8 mouse cellular contexts compared by ENCODE assay signal in genomic region chr3:97680631-97681320, GRCm38 (mm10). TPM values are rescaled to one million over a fixed set of nuclear protein-coding genes. Genes with fewer than 3 reads are reported as not detected.
DNase-seq lines count a peak whose midpoint lies in the region; ATAC-seq and TF ChIP-seq lines count a peak whose summit lies in the region.

No protein-coding gene starts in this region.

- no peak for TF ChIP-seq POLR2A in olfactory bulb, adult 2 months (IDR thresholded peaks at IDR 0.05; ENCODE audit: insufficient read depth, low read depth, low read length)

- no peaks in the 10 kb centered on the region for H3K27me3 ChIP-seq in lung, embryonic 16.5 days (ENCODE audit: control insufficient read depth, insufficient read depth, low read depth, low read length)

- H3K4me1 ChIP-seq in lung, embryonic 16.5 days (replicated peaks; ENCODE audit: control insufficient read depth, insufficient read depth, low read length) = peaks cover 13% of the 10 kb centered on the region
- peaks cover 12% of the 10 kb centered on the region; the same call in 1 of the 2 replicates for H3K4me1 ChIP-seq in olfactory bulb, adult 2 months (ENCODE audit: control insufficient read depth, insufficient read depth, low read length)

- peak; percentile 79 for DNase-seq in MN1 (ENCODE audit: low spot score)
- peak; percentile 78 for DNase-seq in cerebellum, adult 9-10 months
- DNase-seq in layer of hippocampus, adult 9-10 months (ENCODE audit: low spot score) = peak; percentile 75
- peak; percentile 86 for DNase-seq in thymus, postnatal 0 days (ENCODE audit: low spot score)

- H3K4me2 ChIP-seq in lung, embryonic 16.5 days (ENCODE audit: low read depth, low read length) = peak overlapping the region; percentile 77

- H3K9ac ChIP-seq in lung, embryonic 16.5 days (ENCODE audit: low read length) = peak overlapping the region; percentile 58

- 3% methylated on average over 28 of the region's 28 CpGs for WGBS in lung, embryonic 16.5 days
- 8% methylated on average over 28 of the region's 28 CpGs for WGBS in olfactory bulb, adult 2 months

- H3K4me3 ChIP-seq in lung, embryonic 16.5 days (ENCODE audit: low read length) = peak overlapping the region; percentile 50
- H3K4me3 ChIP-seq in olfactory bulb, adult 2 months (ENCODE audit: insufficient read depth, low read depth, low read length) = peak overlapping the region; percentile 28

- ATAC-seq in frontal cortex, adult (ENCODE audit: low TSS enrichment) = peak; percentile 63
- ATAC-seq in hematopoietic stem cell, adult 5-6 weeks (replicated peaks in 1 of 2; ENCODE audit: insufficient read depth in 1 of 2, low FRiP score in 2 of 2, low TSS enrichment in 1 of 2, low read depth in 1 of 2, poor library complexity in 2 of 2, severe bottlenecking in 2 of 2) = peak; percentile 75 to 80
- ATAC-seq in lung, embryonic 16.5 days (ENCODE audit: low read depth) = peak; percentile 77

- no peaks in the 10 kb centered on the region for H3K36me3 ChIP-seq in lung, embryonic 16.5 days (ENCODE audit: control insufficient read depth, insufficient read depth, low read length)

- peak; percentile 78 for TF ChIP-seq CTCF in olfactory bulb, adult 2 months (IDR thresholded peaks at IDR 0.05; ENCODE audit: insufficient read depth, low read depth, low read length)

- no peak overlapping the region for H3K27ac ChIP-seq in lung, embryonic 16.5 days (ENCODE audit: low read length)
- H3K27ac ChIP-seq in olfactory bulb, adult 2 months (ENCODE audit: insufficient read depth, low read depth, low read length) = no peak overlapping the region

- H3K9me3 ChIP-seq in lung, embryonic 16.5 days (ENCODE audit: control insufficient read depth, low read length) = no peaks in the 10 kb centered on the region

RNA-seq across cellular contexts. Expression of gene Gm17651, which starts 6.3 kb away (rescaled TPM):
- not detected in 2 replicates for total RNA-seq in hematopoietic stem cell, adult 5-6 weeks (2017)
- not detected in 2 replicates for polyA plus RNA-seq in lung, embryonic 16.5 days (2015; fragmentation: Nextera tagmentation; extraction: Ambion mirVana)
- polyA plus RNA-seq in olfactory bulb, adult 2 months (2012; ENCODE audit: insufficient read depth, insufficient read length, low replicate concordance, missing spikeins) = not detected in 2 replicates
- not detected in 2 replicates for polyA plus RNA-seq in thymus, postnatal 0 days (2015; fragmentation: Nextera tagmentation; extraction: Ambion mirVana)

RNA-seq across cellular contexts. Expression of gene Prkab2, which starts 22.8 kb away (rescaled TPM):
- 4.0 and 10.7 TPM in 2 replicates for total RNA-seq in hematopoietic stem cell, adult 5-6 weeks (2017)
- 4.9 and 5.2 TPM in 2 replicates for polyA plus RNA-seq in lung, embryonic 16.5 days (2015; fragmentation: Nextera tagmentation; extraction: Ambion mirVana)
- polyA plus RNA-seq in olfactory bulb, adult 2 months (2012; ENCODE audit: insufficient read depth, insufficient read length, low replicate concordance, missing spikeins) = not detected in 2 replicates
- polyA plus RNA-seq in thymus, postnatal 0 days (2015; fragmentation: Nextera tagmentation; extraction: Ambion mirVana) = 3.4 and 3.6 TPM in 2 replicates

RNA-seq across cellular contexts. Expression of gene Fmo5, which starts 52.2 kb away (rescaled TPM):
- 9.8 and 11.3 TPM in 2 replicates for total RNA-seq in hematopoietic stem cell, adult 5-6 weeks (2017)
- 3.9 and 5.3 TPM in 2 replicates for polyA plus RNA-seq in lung, embryonic 16.5 days (2015; fragmentation: Nextera tagmentation; extraction: Ambion mirVana)
- not detected in 2 replicates for polyA plus RNA-seq in olfactory bulb, adult 2 months (2012; ENCODE audit: insufficient read depth, insufficient read length, low replicate concordance, missing spikeins)
- polyA plus RNA-seq in thymus, postnatal 0 days (2015; fragmentation: Nextera tagmentation; extraction: Ambion mirVana) = 4.1 and 4.3 TPM in 2 replicates
